Mouse (Mus musculus): ENCODE data around the gene 4930512M02Rik. TPM values are rescaled to one million over a fixed set of nuclear protein-coding genes. Genes with fewer than 3 reads are reported as not detected.

Gene 4930512M02Rik
- polyA plus RNA-seq, 1 experiment from 2014 or later, result not detected

- H3K4me1 ChIP-seq, result no peaks in the 10 kb centered on the region
- H3K36me3 ChIP-seq, result no peaks in the 10 kb centered on the region
- H3K4me3 ChIP-seq, result no peak overlapping the region
- no peaks in the 10 kb centered on the region for H3K27me3 ChIP-seq
- no peak for ATAC-seq (ENCODE audit: borderline replicate concordance, extremely low read depth, low FRiP score, low TSS enrichment)
- H3K27ac ChIP-seq, result no peak overlapping the region
- H3K9ac ChIP-seq, result no peak overlapping the region
- H3K9me3 ChIP-seq, result no peaks in the 10 kb centered on the region
- no peak overlapping the region for H3K4me2 ChIP-seq
Measured at GRCm38 (mm10) chr11:11644303-11644702, 16.7 kb upstream of the 4930512M02Rik start.

DNA sequence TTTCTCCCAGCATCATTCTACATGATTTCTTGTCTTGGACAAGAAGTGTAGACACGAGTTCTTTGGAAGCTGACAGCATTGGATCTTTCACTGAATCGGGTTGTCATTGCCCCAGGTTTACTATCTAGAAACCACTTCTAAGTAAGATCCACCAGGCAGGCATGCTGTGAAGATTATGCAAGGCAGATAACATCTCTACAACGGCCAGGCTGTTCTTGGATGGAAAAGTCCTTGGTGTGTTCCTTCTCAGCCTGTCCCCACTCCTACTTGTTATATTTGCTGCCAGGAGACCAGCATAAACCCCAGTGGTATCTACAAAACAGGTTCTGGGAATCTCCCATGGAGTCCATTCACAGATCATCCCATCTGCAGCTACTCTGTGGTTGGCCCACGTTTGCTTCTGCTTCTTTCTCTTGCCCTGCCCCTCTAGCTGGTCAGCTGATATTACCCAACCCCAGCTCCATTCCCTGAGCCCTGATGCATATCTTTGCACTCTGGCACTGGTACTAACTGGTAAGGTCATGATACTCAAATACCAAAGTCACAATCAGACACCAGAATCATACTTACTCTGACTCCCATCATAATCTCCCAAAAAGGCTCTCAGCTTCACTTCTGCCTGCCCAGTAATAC is 3.4 kb downstream of the 4930512M02Rik start:
- no peak for ATAC-seq (ENCODE audit: borderline replicate concordance, extremely low read depth, low FRiP score, low TSS enrichment)
- Histone ChIP-seq H3K27ac (no peak overlapping the region), H3K4me2 (no peak overlapping the region), H3K9ac (no peak overlapping the region), H3K4me1 (no peaks in the 10 kb centered on the region), H3K9me3 (no peaks in the 10 kb centered on the region), H3K4me3 (no peak overlapping the region), H3K36me3 (no peaks in the 10 kb centered on the region), H3K27me3 (no peaks in the 10 kb centered on the region)
- WGBS, result 55% methylated on average over 4 of the region's 4 CpGs

- Histone ChIP-seq H3K4me2 (no peak overlapping the region), H3K4me3 (no peak overlapping the region), H3K36me3 (no peaks in the 10 kb centered on the region), H3K27ac (no peak overlapping the region), H3K27me3 (no peaks in the 10 kb centered on the region), H3K9ac (no peak overlapping the region), H3K4me1 (no peaks in the 10 kb centered on the region), H3K9me3 (0 out of 2 replicates have a peak, but pooled peaks cover 7% of the 10 kb centered on the region)
- WGBS, result 87% methylated on average over 2 of the region's 2 CpGs
- no peak for ATAC-seq (ENCODE audit: borderline replicate concordance, extremely low read depth, low FRiP score, low TSS enrichment)
Measured at GRCm38 (mm10) chr11:11609243-11609642, 18.4 kb downstream of the 4930512M02Rik start.

- no peak overlapping the region for H3K4me2 ChIP-seq
- no peak overlapping the region for H3K27ac ChIP-seq
- ATAC-seq (ENCODE audit: borderline replicate concordance, extremely low read depth, low FRiP score, low TSS enrichment), result no peak
- H3K9me3 ChIP-seq, result no peaks in the 10 kb centered on the region
- no peak overlapping the region for H3K4me3 ChIP-seq
- H3K4me1 ChIP-seq, result no peaks in the 10 kb centered on the region
- WGBS, result 51% methylated on average over 2 of the region's 2 CpGs
- H3K9ac ChIP-seq, result no peak overlapping the region
- no peaks in the 10 kb centered on the region for H3K36me3 ChIP-seq
- H3K27me3 ChIP-seq, result no peaks in the 10 kb centered on the region
Measured at GRCm38 (mm10) chr11:11587327-11587726, 40.3 kb downstream of the 4930512M02Rik start.

DNA sequence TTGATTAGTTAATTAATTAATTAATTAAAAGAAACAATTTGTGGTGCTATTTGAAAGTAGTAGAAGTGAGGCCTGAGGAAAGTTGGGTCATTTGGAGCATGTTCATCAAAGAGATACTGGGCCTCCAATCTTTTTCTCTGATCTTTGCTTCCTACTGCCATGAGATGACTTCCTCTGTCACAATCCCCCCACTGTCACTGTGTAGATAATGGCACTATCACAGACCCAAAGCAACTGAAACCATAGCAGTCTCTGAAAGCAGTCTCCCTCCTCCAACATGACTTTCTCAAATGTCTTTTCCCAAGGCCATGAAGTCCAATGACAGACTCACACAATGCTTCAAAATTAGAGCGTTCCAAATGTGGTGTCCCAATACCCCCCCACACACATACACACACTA is 41.2 kb downstream of the 4930512M02Rik start:
- Histone ChIP-seq H3K27ac (no peak overlapping the region), H3K9ac (no peak overlapping the region), H3K4me3 (no peak overlapping the region), H3K27me3 (no peaks in the 10 kb centered on the region), H3K36me3 (no peaks in the 10 kb centered on the region), H3K4me1 (no peaks in the 10 kb centered on the region), H3K4me2 (no peak overlapping the region), H3K9me3 (no peaks in the 10 kb centered on the region)
- 100% methylated on average over 1 of the region's 1 CpGs for WGBS
- ATAC-seq (ENCODE audit: borderline replicate concordance, extremely low read depth, low FRiP score, low TSS enrichment), result no peak

GRCm38 (mm10) chr11:11573691-11574090 is 53.9 kb downstream of the 4930512M02Rik start:
- Histone ChIP-seq H3K36me3 (no peaks in the 10 kb centered on the region), H3K27ac (no peak overlapping the region), H3K4me1 (no peaks in the 10 kb centered on the region), H3K9ac (no peak overlapping the region), H3K4me3 (no peak overlapping the region), H3K9me3 (no peaks in the 10 kb centered on the region), H3K4me2 (no peak overlapping the region), H3K27me3 (no peaks in the 10 kb centered on the region)
- no peak for ATAC-seq (ENCODE audit: borderline replicate concordance, extremely low read depth, low FRiP score, low TSS enrichment)
- 47% methylated on average over 6 of the region's 6 CpGs for WGBS

DNA sequence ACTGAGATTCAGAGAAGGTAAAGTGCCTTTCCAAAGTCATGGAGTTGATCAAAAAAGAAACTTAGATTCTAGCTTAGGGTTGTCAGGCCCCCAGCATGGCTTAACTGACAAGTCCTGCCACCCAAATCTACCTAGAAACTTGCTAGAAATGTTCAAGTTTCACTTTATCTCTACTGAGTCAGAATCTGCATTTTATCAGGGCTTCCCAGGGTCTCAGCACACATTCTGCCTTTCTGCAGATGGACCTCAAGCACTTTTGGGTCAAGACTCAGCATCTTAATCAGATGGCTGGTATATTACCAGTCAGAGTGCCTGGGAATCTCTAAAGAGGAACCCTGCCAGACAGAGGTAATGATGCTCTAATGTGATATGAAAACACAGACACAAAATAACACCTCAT is 56.9 kb downstream of the 4930512M02Rik start:
- Histone ChIP-seq H3K9me3 (no peaks in the 10 kb centered on the region), H3K4me1 (no peaks in the 10 kb centered on the region), H3K4me3 (no peak overlapping the region), H3K9ac (no peak overlapping the region), H3K36me3 (no peaks in the 10 kb centered on the region), H3K4me2 (no peak overlapping the region), H3K27me3 (no peaks in the 10 kb centered on the region), H3K27ac (no peak overlapping the region)
- no peak for ATAC-seq (ENCODE audit: borderline replicate concordance, extremely low read depth, low FRiP score, low TSS enrichment)

DNA sequence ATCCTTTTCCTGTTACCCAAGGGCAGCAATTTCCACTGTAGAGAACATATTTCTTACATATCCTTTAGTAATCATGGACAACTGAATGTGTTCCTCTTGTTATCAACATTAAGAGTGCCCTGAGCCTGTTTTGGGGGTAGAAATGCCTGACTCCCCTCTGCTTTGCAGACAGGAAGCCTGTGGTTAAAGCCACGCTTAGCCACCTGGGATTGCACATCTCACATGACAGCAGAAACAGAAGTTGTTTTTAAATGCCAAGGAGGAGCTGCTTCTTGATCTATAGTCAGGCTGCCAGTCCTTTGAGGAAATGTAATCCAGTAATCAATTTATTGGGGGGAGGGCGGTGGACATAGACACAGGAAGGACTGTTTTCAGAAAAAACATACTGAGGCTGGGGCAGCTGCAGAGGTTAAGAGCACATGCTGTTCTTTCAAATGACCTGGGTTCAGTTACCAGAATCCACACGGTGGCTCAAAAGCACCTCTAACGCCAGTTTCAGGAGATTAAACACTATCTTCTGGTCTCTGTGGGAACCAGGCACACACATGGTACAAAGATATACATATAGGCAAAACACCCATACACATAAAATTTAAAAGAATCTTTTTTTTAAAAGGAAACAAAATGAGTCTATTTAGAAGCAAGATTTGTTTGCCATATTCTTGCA is 58.0 kb downstream of the 4930512M02Rik start:
- Histone ChIP-seq H3K36me3 (no peaks in the 10 kb centered on the region), H3K27ac (no peak overlapping the region), H3K9ac (no peak overlapping the region), H3K4me3 (no peak overlapping the region), H3K9me3 (no peaks in the 10 kb centered on the region), H3K27me3 (no peaks in the 10 kb centered on the region), H3K4me1 (no peaks in the 10 kb centered on the region), H3K4me2 (no peak overlapping the region)
- whole genome bisulfite sequencing, result 53% methylated on average over 4 of the region's 4 CpGs
- ATAC-seq (ENCODE audit: borderline replicate concordance, extremely low read depth, low FRiP score, low TSS enrichment), result no peak

DNA sequence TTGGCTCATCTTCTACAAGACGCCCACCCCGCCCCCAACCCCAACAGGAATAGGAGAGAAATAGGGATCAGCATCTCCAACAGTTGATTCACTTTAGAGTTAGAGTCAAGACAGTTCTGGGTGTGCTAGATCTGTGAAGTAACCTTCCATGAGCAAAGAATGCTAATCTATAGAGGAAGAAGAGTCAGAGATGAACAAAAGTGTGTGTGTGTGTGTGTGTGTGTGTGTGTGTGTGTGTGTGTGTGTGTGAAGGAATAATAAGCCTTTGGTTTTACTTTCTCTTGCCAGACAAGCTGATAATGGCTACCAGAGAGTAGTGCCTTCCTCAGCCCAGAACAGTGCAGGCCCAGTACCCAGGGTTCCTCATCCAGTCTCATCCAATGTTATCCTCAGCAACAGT is 59.6 kb downstream of the 4930512M02Rik start:
- Histone ChIP-seq H3K9me3 (no peaks in the 10 kb centered on the region), H3K27me3 (no peaks in the 10 kb centered on the region), H3K4me2 (no peak overlapping the region), H3K9ac (no peak overlapping the region), H3K4me3 (no peak overlapping the region), H3K36me3 (no peaks in the 10 kb centered on the region), H3K4me1 (no peaks in the 10 kb centered on the region), H3K27ac (no peak overlapping the region)
- 76% methylated on average over 2 of the region's 2 CpGs for WGBS
- no peak for ATAC-seq (ENCODE audit: borderline replicate concordance, extremely low read depth, low FRiP score, low TSS enrichment)

GRCm38 (mm10) chr11:11565146-11565820 is 62.4 kb downstream of the 4930512M02Rik start:
- no peaks in the 10 kb centered on the region for H3K27me3 ChIP-seq
- WGBS, result 63% methylated on average over 6 of the region's 6 CpGs
- no peaks in the 10 kb centered on the region for H3K36me3 ChIP-seq
- ATAC-seq (ENCODE audit: borderline replicate concordance, extremely low read depth, low FRiP score, low TSS enrichment), result no peak
- H3K9ac ChIP-seq, result no peak overlapping the region
- H3K4me3 ChIP-seq, result no peak overlapping the region
- no peak overlapping the region for H3K4me2 ChIP-seq
- no peak overlapping the region for H3K27ac ChIP-seq
- H3K9me3 ChIP-seq, result no peaks in the 10 kb centered on the region
- no peaks in the 10 kb centered on the region for H3K4me1 ChIP-seq

- ATAC-seq (ENCODE audit: borderline replicate concordance, extremely low read depth, low FRiP score, low TSS enrichment), result peak; percentile 49
- H3K27me3 ChIP-seq, result no peaks in the 10 kb centered on the region
- H3K4me3 ChIP-seq, result no peak overlapping the region
- no peaks in the 10 kb centered on the region for H3K36me3 ChIP-seq
- H3K4me1 ChIP-seq, result no peaks in the 10 kb centered on the region
- H3K27ac ChIP-seq, result no peak overlapping the region
- H3K4me2 ChIP-seq, result no peak overlapping the region
- no peak overlapping the region for H3K9ac ChIP-seq
- H3K9me3 ChIP-seq, result no peaks in the 10 kb centered on the region
- WGBS, result 65% methylated on average over 7 of the region's 7 CpGs
Measured at GRCm38 (mm10) chr11:11564266-11565044, 63.2 kb downstream of the 4930512M02Rik start.

- 80% methylated on average over 6 of the region's 6 CpGs for WGBS
Measured at GRCm38 (mm10) chr11:11561118-11561517, 66.5 kb downstream of the 4930512M02Rik start.

More at GRCm38 (mm10) chr11:11561118-11561517, 66.5 kb downstream of the 4930512M02Rik start:
- no peak overlapping the region for H3K9ac ChIP-seq
- H3K9me3 ChIP-seq, result no peaks in the 10 kb centered on the region
- H3K36me3 ChIP-seq, result no peaks in the 10 kb centered on the region
- no peak overlapping the region for H3K4me2 ChIP-seq
- ATAC-seq (ENCODE audit: borderline replicate concordance, extremely low read depth, low FRiP score, low TSS enrichment), result no peak
- H3K27me3 ChIP-seq, result no peaks in the 10 kb centered on the region
- no peak overlapping the region for H3K27ac ChIP-seq
- no peak overlapping the region for H3K4me3 ChIP-seq
- H3K4me1 ChIP-seq, result no peaks in the 10 kb centered on the region
